Mouse (Mus musculus) limb, embryonic 15.5 days (tissue): Measurements from ENCODE around the gene Emg1. TPM values are rescaled to one million over a fixed set of nuclear protein-coding genes. Genes with fewer than 3 reads are reported as not detected.

ENCODE experiments used
- ATAC-seq: fragments of 200-750 bp; cut with Nextera tagmentation; 2 replicates; pipeline ENCODE4 v1.8.0; 2017; ENCODE audit warnings: low read depth, moderate TSS enrichment; ENCODE audit not compliant: insufficient number of reproducible peaks, low FRiP score, low TSS enrichment
- H3K27ac ChIP-seq: fragments of 300-500 bp; sonication (generic); 2 replicates; pipeline ENCODE4 v1.5.1; 2015; ENCODE audit warnings: moderate library complexity, mild to moderate bottlenecking, inconsistent platforms
- H3K27me3 ChIP-seq: fragments of 300-500 bp; sonication (generic); 2 replicates; pipeline ENCODE4 v1.6.1; 2015; ENCODE audit warnings: inconsistent platforms
- H3K36me3 ChIP-seq: fragments of 300-500 bp; sonication (generic); 2 replicates; pipeline ENCODE4 v1.6.1; 2015; ENCODE audit warnings: inconsistent platforms
- H3K4me1 ChIP-seq: fragments of 300-500 bp; sonication (generic); 2 replicates; pipeline ENCODE4 v1.6.1; 2015; ENCODE audit warnings: inconsistent platforms
- H3K4me2 ChIP-seq: fragments of 300-500 bp; sonication (generic); 2 replicates; pipeline ENCODE4 v1.6.1; 2015; ENCODE audit warnings: mild to moderate bottlenecking, inconsistent platforms
- H3K4me3 ChIP-seq: fragments of 300-500 bp; sonication (generic); 2 replicates; pipeline ENCODE4 v1.5.1; 2015; ENCODE audit warnings: mild to moderate bottlenecking, inconsistent platforms
- H3K9ac ChIP-seq: fragments of 300-500 bp; sonication (generic); 2 replicates; pipeline ENCODE4 v1.6.1; 2015; ENCODE audit warnings: inconsistent platforms
- H3K9me3 ChIP-seq: fragments of 300-500 bp; sonication (generic); 2 replicates; pipeline ENCODE4 v1.6.1; 2016; ENCODE audit warnings: inconsistent platforms
- WGBS: fragments of 180-500 bp; shearing (Covaris S2); methylation state at CpG from one replicate; pipeline ENCODE4 v1.1.7; 2015; 5-methylcytosine and 5-hydroxymethylcytosine counted together
- microRNA counts: library from miRNA; unstranded; fragments of <30 nt; microRNA quantifications from one replicate; lab custom pipeline; 2016
- microRNA-seq: library from miRNA; unstranded; fragments of <30 nt; microRNA quantifications from one replicate; pipeline ENCODE4, GENCODE M21; 2016
- polyA plus RNA-seq: library from polyadenylated mRNA; unstranded; fragments of >200 nt; fragmentation: Nextera tagmentation; extraction: Ambion mirVana; gene quantifications from 2 replicates; pipeline ENCODE4 v1.2.1, GENCODE M21; 2015

The Emg1 gene
- polyA plus RNA-seq, 1 experiment from 2014 or later: 164 TPM

- no peak overlapping the region for H3K27ac ChIP-seq
- ATAC-seq: no peak
- WGBS: 87% methylated on average over 10 of the region's 10 CpGs
Measured at GRCm38 (mm10) chr6:124665011-124665410, 47.0 kb downstream of the Emg1 start.

GRCm38 (mm10) chr6:124664256-124664655 lies 47.7 kb downstream of the Emg1 start:
- Histone ChIP-seq H3K9me3 (no peaks in the 10 kb centered on the region), H3K36me3 (no peaks in the 10 kb centered on the region), H3K27ac (no peak overlapping the region), H3K4me3 (no peak overlapping the region), H3K4me1 (peaks cover 12% of the 10 kb centered on the region; the same call in 1 of the 2 replicates), H3K9ac (no peak overlapping the region), H3K4me2 (peak overlapping the region; percentile 72; the same call in 1 of the 2 replicates), H3K27me3 (no peaks in the 10 kb centered on the region)
- 63% methylated on average over 7 of the region's 7 CpGs for WGBS
- ATAC-seq: no peak

More at GRCm38 (mm10) chr6:124665011-124665410, 47.0 kb downstream of the Emg1 start:
- Histone ChIP-seq H3K27me3 (no peaks in the 10 kb centered on the region), H3K9ac (no peak overlapping the region), H3K4me2 (no peak overlapping the region), H3K4me3 (no peak overlapping the region), H3K36me3 (no peaks in the 10 kb centered on the region), H3K4me1 (peaks cover 12% of the 10 kb centered on the region; the same call in 1 of the 2 replicates), H3K9me3 (no peaks in the 10 kb centered on the region)

GRCm38 (mm10) chr6:124663424-124663795 lies 48.6 kb downstream of the Emg1 start:
- WGBS: 10% methylated on average over 13 of the region's 13 CpGs
- Histone ChIP-seq H3K27me3 (no peaks in the 10 kb centered on the region), H3K27ac (peak overlapping the region; percentile 83), H3K9ac (peak overlapping the region; percentile 58), H3K4me3 (peak overlapping the region; percentile 68), H3K9me3 (0 out of 2 replicates have a peak, but pooled peaks cover 3% of the 10 kb centered on the region), H3K4me2 (peak overlapping the region; percentile 72), H3K36me3 (no peaks in the 10 kb centered on the region), H3K4me1 (peaks cover 12% of the 10 kb centered on the region; the same call in 1 of the 2 replicates)
- ATAC-seq: no peak

- Histone ChIP-seq H3K36me3 (no peaks in the 10 kb centered on the region), H3K27ac (peak within 1 kb of the TSS; percentile 83), H3K9ac (peak within 1 kb of the TSS; percentile 58), H3K27me3 (no peaks in the 10 kb centered on the region), H3K4me2 (peak within 1 kb of the TSS; percentile 72), H3K4me3 (peak within 1 kb of the TSS; percentile 68), H3K4me1 (peaks cover 12% of the 10 kb centered on the region; the same call in 1 of the 2 replicates), H3K9me3 (0 out of 2 replicates have a peak, but pooled peaks cover 3% of the 10 kb centered on the region)
- under 1% methylated on average over 79 of the region's 87 CpGs for WGBS
- peak; percentile 98 for ATAC-seq
Measured at GRCm38 (mm10) chr6:124662477-124663423, 49.2 kb downstream of the Emg1 start, which contains the start of gene Lpcat3. Gene Lpcat3 (plus strand): TSS chr6:124663027.

- H3K4me3 ChIP-seq: peak overlapping the region; percentile 68
- no peak for ATAC-seq
- H3K27ac ChIP-seq: peak overlapping the region; percentile 83
- WGBS: 19% methylated on average over 6 of the region's 6 CpGs
- H3K4me1 ChIP-seq: peaks cover 12% of the 10 kb centered on the region; the same call in 1 of the 2 replicates
- H3K4me2 ChIP-seq: peak overlapping the region; percentile 72
- 0 out of 2 replicates have a peak, but pooled peaks cover 3% of the 10 kb centered on the region for H3K9me3 ChIP-seq
- no peaks in the 10 kb centered on the region for H3K27me3 ChIP-seq
- 0 out of 2 replicates have a peak overlapping the region, but pooled peaks have one; percentile 42 for H3K9ac ChIP-seq
- no peaks in the 10 kb centered on the region for H3K36me3 ChIP-seq
Measured at GRCm38 (mm10) chr6:124661995-124662394, 50.0 kb downstream of the Emg1 start.

- no peaks in the 10 kb centered on the region for H3K27me3 ChIP-seq
- no peak overlapping the region for H3K9ac ChIP-seq
- H3K36me3 ChIP-seq: no peaks in the 10 kb centered on the region
- peaks cover 12% of the 10 kb centered on the region; the same call in 1 of the 2 replicates for H3K4me1 ChIP-seq
- ATAC-seq: no peak
- H3K4me3 ChIP-seq: no peak overlapping the region
- 0 out of 2 replicates have a peak, but pooled peaks cover 3% of the 10 kb centered on the region for H3K9me3 ChIP-seq
- no peak overlapping the region for H3K4me2 ChIP-seq
- WGBS: 90% methylated on average over 4 of the region's 4 CpGs
- no peak overlapping the region for H3K27ac ChIP-seq
Measured at GRCm38 (mm10) chr6:124661156-124661806, 50.7 kb downstream of the Emg1 start.

GRCm38 (mm10) chr6:124658067-124658466 lies 53.9 kb downstream of the Emg1 start:
- Histone ChIP-seq H3K27ac (no peak overlapping the region), H3K4me1 (0 out of 2 replicates have a peak, but pooled peaks cover under 1% of the 10 kb centered on the region), H3K9ac (no peak overlapping the region), H3K27me3 (no peaks in the 10 kb centered on the region), H3K4me3 (no peak overlapping the region), H3K9me3 (0 out of 2 replicates have a peak, but pooled peaks cover 3% of the 10 kb centered on the region), H3K36me3 (no peaks in the 10 kb centered on the region), H3K4me2 (no peak overlapping the region)
- 63% methylated on average over 2 of the region's 2 CpGs for whole genome bisulfite sequencing
- no peak for ATAC-seq

GRCm38 (mm10) chr6:124655893-124656292 lies 56.1 kb downstream of the Emg1 start:
- 58% methylated on average over 6 of the region's 6 CpGs for WGBS
- no peak overlapping the region for H3K9ac ChIP-seq
- H3K27ac ChIP-seq: no peak overlapping the region
- no peaks in the 10 kb centered on the region for H3K27me3 ChIP-seq
- no peak overlapping the region for H3K4me3 ChIP-seq
- ATAC-seq: no peak
- no peaks in the 10 kb centered on the region for H3K4me1 ChIP-seq
- H3K4me2 ChIP-seq: no peak overlapping the region
- H3K36me3 ChIP-seq: no peaks in the 10 kb centered on the region
- H3K9me3 ChIP-seq: 0 out of 2 replicates have a peak, but pooled peaks cover 3% of the 10 kb centered on the region

MicroRNAs within 50 kb of the gene (microRNA counts, 519-probe panel; counts per million panel counts)
- 2,767 counts per million, percentile 61 among the panel's probes with 10 or more counts for microRNA mmu-miR-141 (lab: Ali Mortazavi, UCI)
- microRNA mmu-miR-200c (lab: Ali Mortazavi, UCI): 3,330 counts per million, percentile 79 among the panel's probes with 10 or more counts

Small RNA genes within 50 kb of the gene (microRNA-seq; reads per million reads assigned to microRNA genes)
- gene Mir141 (619 reads per million, percentile 70 among the genes with 10 or more reads in this experiment), gene Mir200c (4,345 reads per million, percentile 87 among the genes with 10 or more reads in this experiment)

Other genes with a start within 250 kb of the Emg1 start
- gene Clstn3, start 247.4 kb downstream of the Emg1 start, polyA plus RNA-seq: 5.8 and 7.2 TPM in 2 replicates
- 0.61 and 0.73 TPM in 2 replicates for gene C1rl, start 219.1 kb downstream of the Emg1 start, polyA plus RNA-seq
- 3.9 and 4.6 TPM in 2 replicates for gene C1ra, start 199.8 kb downstream of the Emg1 start, polyA plus RNA-seq
- gene C1s1, start 169.8 kb downstream of the Emg1 start, polyA plus RNA-seq: 5.5 and 6.6 TPM in 2 replicates
- not detected in 2 replicates for gene C1rb, start 141.9 kb downstream of the Emg1 start, polyA plus RNA-seq
- gene C1s2, start 76.1 kb downstream of the Emg1 start, polyA plus RNA-seq: 0.14 TPM in 1 of 2 replicates, not detected in the other
- 46.1 and 55.0 TPM in 2 replicates for gene Lpcat3, start 49.2 kb downstream of the Emg1 start, polyA plus RNA-seq
- gene Phb2, start 158 bp upstream of the Emg1 start, polyA plus RNA-seq: 285 and 312 TPM in 2 replicates
- gene Ptpn6, start 26.5 kb upstream of the Emg1 start, polyA plus RNA-seq: 17.4 and 17.8 TPM in 2 replicates
- gene Grcc10, start 29.2 kb upstream of the Emg1 start, polyA plus RNA-seq: 356 and 402 TPM in 2 replicates
- gene Gm45234, start 43.8 kb upstream of the Emg1 start, polyA plus RNA-seq: 0.10 TPM in 1 of 2 replicates, not detected in the other
- gene Atn1, start 44.3 kb upstream of the Emg1 start, polyA plus RNA-seq: 15.1 and 15.7 TPM in 2 replicates
- gene Eno2, start 57.5 kb upstream of the Emg1 start, polyA plus RNA-seq: 7.9 and 9.1 TPM in 2 replicates
- 0.36 and 0.83 TPM in 2 replicates for gene Lrrc23, start 67.5 kb upstream of the Emg1 start, polyA plus RNA-seq
- 14.1 and 15.5 TPM in 2 replicates for gene Spsb2, start 96.5 kb upstream of the Emg1 start, polyA plus RNA-seq
- 940 and 1,131 TPM in 2 replicates for gene Tpi1, start 102.1 kb upstream of the Emg1 start, polyA plus RNA-seq
- gene Usp5, start 117.3 kb upstream of the Emg1 start, polyA plus RNA-seq: 134 and 136 TPM in 2 replicates
- gene Cdca3, start 117.4 kb upstream of the Emg1 start, polyA plus RNA-seq: 124 and 141 TPM in 2 replicates
- gene Gnb3, start 128.1 kb upstream of the Emg1 start, polyA plus RNA-seq: 0.96 and 3.2 TPM in 2 replicates
- 43.7 and 62.3 TPM in 2 replicates for gene P3h3, start 145.6 kb upstream of the Emg1 start, polyA plus RNA-seq
- 1.6 and 2.9 TPM in 2 replicates for gene Gpr162, start 151.8 kb upstream of the Emg1 start, polyA plus RNA-seq
- 0.24 and 0.31 TPM in 2 replicates for gene Cd4, start 176.0 kb upstream of the Emg1 start, polyA plus RNA-seq
- 2.3 TPM in 2 replicates for gene Lag3, start 199.5 kb upstream of the Emg1 start, polyA plus RNA-seq
- 241 and 331 TPM in 2 replicates for gene Ptms, start 207.9 kb upstream of the Emg1 start, polyA plus RNA-seq
- gene Mlf2, start 219.2 kb upstream of the Emg1 start, polyA plus RNA-seq: 352 and 365 TPM in 2 replicates